Mouse (Mus musculus) mesoderm, embryonic 11.5 days (tissue): ENCODE data around the gene Dlgap3.

ENCODE experiments used
- DNase-seq: peaks from one replicate; pipeline ENCODE4 v3.0.0-alpha.2; 2012; ENCODE audit warnings: low read depth, low spot score

Gene Dlgap3

DNA sequence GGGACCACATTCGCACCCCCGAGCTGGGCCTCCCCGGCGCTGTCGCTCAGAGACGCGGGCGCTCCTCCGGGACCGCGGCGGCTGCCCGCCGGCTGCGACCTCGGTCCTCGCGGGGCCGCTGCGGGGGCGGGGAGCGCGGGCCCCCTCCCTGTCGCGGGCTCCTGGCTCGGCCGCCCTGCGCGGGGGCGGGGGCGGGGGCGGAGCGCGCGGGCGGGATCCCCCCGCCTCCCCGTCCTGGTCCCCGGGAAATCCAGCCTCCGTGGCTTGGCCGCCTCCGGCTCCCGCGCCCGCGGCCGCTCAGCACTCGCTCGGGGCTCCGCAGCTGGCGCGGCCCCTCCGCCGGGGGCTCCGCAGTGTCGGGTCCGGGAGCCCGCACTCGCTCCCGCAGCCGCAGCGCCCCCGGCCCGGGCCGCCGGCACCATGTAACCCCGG, at the start of gene Dlgap3:
Gene Dlgap3 (plus strand): TSS at position 291 of the 432 bp plus-strand sequence.
- peak; percentile 32 for DNase-seq

DNA sequence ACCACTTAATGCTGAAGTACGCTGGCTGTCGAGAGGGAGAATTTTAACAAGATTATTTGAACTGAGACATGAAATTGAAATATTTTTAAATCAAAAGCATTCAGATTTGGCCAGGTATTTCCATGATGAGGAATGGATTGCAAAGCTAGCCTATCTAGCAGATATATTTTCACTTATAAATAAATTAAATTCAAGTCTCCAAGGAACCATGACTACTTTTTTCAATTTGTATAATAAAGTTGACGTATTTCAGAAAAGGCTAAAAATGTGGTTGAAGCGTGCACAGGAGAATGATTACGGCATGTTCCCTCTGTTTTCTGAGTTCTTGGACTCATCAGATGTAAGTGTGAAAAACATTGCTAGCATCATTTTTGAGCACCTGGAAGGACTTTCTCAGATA, 45.6 kb upstream of the Dlgap3 start, which contains the start of gene Tmem35b:
Gene Tmem35b (plus strand): TSS at position 301 of the 400 bp plus-strand sequence.
- DNase-seq, result no peak

DNA sequence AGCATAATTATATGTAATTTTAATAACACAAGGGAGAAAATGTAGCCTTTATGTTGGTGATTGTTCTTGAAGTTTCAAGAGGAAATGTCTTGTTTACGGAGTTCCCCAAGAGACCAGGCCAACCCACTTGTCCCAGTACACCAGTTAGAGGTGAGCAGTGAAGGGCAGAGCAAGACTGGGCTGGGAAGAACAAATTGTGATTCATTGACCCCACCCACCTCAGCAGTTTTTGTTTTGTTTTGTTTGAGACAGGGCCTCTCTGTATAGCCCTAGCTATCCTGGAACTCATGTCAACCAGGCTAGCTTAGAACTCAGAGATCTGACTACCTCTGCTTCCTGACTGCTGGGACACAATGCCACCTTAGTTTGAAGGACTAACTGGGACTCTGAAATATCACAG, 44.7 kb upstream of the Dlgap3 start:
- DNase-seq, result no peak

DNA sequence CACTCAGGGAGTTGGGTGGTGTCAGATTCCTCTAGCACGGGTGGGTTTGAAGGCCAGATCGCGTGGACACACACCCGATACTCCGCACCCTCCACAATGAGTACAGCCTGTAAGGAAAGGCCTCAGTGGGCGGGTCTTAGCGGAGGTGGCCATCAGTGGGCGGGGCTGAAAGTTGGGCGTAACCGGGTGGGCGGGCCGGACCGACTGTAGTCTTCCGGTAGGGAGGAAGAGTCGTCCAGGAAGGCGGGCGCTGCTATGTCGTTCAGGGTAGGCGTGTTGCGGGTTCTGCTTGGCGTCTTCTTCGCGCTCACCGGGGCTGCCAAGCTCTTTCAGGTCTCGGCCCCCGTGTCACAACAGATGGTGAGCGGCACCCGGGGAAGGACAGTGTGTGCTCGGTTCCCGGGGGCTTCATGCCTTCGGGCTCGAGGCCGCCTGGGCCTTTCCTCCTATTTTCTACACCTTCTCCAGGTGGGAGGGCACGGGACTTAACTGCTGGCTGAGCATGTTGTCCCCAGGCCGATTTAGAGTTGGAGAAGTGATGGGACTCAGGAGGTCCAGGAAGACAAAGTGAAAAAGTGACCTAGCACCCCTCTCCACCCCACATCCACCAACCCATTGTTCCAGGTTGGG, 43.1 kb upstream of the Dlgap3 start:
- peak; percentile 88 for DNase-seq

DNA sequence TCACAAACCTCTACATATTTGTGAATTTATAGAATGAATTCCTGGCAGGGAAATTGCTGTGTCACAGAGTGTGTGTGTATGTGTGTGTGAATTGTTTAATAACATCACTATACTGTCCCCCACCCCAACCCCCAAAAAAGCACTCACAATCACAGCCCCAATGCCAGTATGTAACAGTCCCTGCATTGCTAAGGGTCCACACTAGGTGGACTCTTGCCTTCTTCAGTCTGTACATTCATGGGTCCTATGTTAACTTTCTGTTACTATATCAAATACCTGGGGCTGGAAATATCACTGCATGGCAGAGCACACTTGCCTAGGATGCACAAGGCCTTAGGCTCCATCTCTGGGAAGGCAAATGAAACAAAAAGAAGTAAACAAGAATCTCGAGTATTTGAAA, 34.3 kb upstream of the Dlgap3 start:
- DNase-seq, result no peak

DNA sequence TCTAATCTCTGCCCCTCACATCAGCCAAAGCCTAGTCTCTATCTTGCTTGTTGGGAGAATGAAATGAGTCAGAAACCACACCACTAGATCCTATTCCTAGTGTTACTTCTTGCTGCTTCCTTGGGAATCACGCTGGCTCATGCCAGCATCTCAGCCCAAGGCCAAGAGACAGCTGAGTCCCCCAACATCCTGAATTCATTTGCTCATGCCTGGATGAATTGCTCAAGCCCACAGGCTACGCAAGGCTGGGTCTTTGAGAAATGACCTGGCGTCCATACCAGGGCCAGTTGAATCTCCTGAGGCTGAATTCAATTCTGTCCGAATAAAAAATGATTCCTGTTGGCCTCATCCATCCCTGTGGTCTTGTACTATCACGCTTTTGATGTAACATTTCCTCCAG, 31.4 kb upstream of the Dlgap3 start:
- DNase-seq, result no peak

DNA sequence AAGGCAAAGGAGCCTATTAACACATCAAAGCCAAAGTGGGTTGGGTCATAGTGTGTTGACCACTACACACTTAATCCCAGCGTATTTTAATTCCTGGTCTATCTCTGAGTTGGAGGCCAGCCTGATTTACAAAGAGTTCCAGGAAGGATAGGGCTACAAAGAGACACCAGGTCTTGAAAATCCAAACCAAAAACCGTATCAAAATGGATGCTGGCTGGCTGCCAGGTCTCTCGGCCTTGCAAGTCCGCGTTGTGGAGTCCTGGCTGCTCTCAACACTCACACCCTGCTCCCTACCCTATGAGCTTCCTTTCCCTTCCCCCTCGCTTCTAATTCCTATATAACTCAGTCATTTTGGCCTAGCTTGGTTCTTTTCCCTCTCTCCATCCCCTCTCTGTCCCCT, 30.5 kb upstream of the Dlgap3 start:
- no peak for DNase-seq

DNA sequence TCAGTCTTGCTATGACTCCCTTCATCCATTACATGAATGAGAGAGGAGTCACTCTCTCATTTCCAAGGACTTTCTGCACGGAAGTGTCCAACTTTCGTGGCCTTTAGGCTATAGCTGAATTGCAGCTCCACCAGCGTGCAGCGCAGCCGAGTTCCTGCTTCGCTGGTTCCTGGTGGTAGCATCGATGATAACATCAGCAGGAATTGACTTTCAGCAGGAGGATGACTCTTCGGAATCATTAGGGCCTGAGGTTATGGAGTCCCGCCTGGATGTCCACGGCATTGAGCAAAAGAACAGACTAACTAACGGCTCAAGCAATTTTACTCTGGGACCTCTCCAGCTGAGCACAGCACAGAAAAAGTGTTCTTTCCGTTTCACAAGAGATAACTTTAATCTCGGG, 19.0 kb upstream of the Dlgap3 start:
- DNase-seq, result no peak

DNA sequence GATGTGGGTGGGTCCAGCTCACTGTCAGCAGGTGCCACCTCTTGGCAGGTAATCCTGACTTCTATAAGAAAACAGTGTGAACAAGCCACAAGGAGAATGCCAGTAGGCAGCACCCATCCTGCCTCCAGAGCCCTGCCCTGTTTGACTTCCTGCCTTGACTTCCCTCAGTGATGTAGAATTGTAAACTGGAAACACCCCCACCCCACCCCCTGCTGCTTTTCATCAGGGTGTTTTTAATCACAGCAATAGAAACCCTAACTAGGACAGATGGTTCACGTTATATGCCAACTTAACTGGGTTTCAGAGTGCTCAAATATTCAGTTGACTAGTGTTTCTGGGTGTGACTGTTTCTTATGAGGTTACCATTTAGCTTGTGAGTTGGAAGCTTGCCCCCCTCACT, 15.7 kb upstream of the Dlgap3 start:
- DNase-seq, result no peak

DNA sequence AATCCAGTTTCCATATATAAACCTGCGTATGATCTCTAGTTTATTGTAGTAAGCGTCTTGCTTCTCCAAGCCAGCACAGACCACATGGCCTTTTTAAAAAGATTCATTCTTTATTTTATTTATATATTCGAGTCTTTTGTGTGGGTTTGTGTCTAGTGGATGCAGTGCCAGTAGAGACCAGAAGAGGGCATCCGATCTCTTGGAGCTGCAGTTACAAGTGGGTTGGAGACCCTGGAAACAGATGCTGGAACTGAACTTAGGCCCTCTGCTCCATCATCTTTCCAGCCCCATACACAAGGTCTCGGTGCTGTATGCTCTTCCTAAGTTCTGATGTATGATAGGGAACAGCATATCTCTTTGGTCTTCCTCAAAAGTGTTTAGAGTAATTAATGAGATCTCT, 13.2 kb upstream of the Dlgap3 start:
- DNase-seq, result no peak

DNA sequence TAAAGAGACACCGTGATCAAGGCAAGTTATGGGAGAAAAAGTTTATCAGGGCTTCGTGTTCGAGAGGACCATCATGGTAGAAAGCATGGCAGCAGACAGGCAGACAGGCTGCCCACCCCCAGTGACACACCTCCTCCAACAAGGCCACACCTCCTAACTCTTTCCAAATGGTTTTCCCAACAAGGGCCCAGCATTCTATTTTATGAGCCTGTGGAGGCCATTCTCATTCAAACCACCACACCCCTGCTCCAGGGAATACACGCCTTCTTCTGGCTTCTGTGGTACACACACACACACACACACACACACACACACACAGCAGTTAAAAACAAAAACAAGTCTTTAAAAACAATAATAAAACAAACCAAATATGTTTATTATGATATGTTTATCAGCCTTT, 11.3 kb upstream of the Dlgap3 start:
- no peak for DNase-seq

DNA sequence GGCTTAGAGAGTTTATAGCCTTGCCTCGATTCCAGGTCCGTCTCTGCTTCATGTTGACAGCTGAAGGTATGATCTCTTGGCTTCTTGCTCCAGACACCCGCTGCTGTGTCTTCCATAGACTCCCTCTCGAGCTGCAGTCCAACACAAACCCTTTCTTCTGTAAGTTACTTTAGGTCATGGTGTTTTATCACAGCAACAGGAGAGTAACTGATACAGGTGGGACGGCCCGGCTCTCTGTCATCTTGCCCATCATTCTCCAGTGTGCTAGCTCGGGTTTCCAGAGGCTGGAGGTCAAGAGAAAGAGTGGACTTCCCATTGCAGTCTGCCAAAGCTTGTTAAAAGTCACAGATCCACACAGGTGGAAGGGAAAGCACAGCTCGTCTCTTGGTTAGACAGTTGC, 5.1 kb upstream of the Dlgap3 start:
- no peak for DNase-seq

DNA sequence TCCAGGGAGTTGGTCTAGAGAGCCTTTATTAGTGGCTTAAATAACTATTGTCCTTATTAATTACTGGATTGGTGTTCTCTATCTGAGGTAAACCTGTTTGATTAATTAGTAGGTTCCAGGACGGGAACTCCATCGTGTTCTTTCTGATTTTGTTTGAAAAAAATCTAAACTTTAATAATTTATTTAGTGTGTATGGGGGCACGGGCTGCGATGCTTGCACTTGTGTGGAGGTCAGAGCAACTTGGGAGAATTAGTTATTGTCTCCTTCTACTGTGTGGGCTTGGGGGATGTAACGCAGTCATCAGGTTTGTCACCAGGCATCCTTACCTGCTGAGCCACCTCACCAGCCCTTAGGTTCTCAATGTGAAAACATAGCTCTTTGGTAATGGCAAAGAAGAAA, 1.9 kb upstream of the Dlgap3 start:
- no peak for DNase-seq

DNA sequence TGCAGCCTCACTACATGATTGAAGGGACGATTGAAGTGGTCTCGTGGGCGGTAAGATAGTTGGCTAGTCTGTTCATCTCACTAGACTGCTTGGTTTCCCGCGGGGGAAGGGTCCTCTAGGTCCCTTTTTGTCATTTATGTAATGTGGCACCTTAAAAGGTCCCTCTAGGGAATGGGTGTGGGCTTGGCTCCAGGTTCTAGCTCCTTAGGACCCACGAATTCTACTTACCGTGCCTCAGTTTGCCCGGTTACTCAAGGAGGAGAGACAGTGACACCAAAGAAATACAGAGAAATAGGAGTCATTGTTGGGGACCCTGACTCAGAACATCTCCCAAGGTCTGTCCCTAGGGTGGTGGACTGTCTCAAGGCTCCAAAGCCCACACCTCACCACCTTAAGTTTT, 1.3 kb upstream of the Dlgap3 start:
- DNase-seq, result no peak

DNA sequence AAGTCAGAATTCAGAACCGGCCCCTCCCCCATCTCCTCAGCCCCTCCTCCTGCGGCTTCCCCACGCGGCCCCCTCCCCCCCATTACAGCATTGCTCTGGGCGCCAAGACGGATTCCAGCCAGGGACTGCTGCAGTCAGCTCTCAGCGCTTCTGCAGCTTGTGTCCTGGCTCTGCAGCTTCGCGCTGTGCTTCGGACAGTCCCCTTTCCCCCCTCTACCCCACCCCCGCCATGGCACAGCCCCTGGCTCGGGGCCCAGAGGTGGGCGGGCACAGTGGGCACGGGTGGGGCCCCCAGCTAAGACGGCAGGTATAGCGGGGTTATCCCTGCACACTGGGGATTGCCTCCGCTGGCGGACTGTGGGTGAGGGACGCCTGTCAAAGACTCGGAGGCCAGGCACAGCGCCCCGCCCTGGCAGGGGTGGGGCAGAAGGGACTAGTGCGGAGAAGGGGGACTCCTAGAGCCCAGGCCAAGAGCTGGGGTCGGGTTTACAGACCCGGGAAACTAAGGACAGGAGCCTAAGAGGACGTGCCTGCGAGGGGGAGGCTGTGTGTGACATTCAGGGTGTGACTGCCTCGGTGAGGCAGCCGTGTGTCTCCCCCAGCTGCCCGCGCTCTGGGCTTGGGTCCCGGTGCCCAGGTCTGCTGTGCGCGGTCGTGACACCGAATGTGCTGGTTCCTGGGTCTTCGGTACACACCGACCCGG, 642 bp upstream of the Dlgap3 start:
- peak; percentile 63 for DNase-seq

DNA sequence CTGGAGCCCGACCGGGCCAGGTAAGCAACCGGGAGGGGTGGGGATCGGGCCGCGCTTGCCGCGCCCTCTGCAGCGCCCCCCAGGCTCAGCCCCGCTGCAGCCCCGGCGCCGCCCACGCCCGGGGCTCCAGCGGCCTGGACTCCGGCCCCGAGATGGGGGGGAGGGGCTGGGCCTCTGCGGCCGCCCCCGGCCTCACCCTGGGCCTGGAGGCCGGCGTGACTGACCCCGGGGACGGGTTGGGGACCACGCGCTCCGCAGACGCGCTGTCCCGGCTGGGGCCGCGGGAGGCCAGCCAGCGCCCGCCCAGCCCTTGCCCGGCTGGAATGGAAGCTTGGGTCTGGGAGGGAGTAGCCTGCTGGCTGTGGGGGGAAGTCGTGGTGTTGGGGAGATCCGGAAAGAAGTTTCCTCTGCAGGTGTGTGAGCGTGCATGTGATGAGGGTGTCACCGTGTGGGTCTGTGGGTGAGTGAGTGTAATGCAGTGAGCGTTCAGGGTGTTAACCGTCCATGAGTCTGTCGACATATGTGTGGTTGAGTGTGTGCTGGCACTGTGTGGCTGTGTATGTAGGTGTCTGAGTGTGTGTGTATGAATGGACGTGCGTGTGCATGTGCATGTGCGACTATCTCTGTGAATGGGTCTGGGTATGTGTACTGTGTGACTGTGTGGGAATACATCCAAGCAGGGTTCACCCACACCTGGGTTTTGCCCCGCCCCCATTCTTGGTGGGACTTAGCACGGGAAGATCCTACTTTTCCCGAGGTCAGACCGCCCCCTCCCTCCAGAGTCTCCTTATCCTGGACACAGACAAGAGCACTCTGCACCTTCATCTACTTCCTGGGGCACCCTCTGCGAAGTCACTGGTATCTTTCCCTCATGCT, 580 bp downstream of the Dlgap3 start:
- DNase-seq, result peak; percentile 12

DNA sequence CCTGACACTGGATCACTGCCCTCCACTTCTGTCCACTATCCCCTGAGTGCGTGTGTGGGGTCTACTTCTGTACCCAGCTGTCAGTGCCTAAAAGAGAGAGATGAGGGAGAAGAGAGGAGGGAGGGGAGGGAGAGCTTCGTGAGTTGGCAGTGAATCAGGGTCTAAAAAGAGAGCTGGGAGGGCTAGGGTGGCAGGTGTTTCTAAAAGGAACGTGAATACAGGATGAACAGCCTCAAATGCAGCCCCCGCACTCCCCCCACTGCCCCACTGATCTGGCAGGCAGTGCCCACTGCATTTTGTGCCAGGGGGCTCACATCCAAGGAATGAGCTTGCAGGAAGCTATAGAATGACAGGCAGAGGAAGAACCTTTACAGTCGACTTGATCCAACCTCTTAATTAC, 1.9 kb downstream of the Dlgap3 start:
- DNase-seq, result no peak

DNA sequence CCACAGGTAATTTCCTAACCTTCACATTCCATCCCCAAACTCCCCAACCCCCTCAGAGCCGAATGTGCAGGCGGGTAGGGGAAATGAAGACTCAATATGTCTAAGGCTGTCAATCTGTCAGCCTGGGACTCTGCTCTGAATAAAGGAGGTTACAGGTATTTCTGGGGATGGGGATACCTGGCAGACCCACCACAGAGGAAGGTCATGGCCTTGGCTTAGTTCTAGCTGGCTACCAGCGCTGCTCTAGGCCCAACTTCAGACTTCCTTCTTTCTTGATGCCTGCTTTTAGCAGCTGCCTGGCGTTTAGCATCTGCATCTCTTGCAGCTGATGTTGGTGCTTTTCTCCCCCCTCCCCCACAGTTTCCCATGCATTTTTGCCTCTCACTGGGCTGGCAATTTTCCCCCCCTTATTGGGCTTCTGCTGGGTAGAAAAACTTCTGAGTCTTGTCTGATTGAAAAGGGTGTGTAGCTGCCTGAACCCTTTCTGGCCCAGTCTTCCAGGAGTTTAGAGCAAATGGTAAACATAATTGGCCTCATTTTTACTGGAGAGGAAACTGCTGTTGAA, 2.4 kb downstream of the Dlgap3 start:
- no peak for DNase-seq

DNA sequence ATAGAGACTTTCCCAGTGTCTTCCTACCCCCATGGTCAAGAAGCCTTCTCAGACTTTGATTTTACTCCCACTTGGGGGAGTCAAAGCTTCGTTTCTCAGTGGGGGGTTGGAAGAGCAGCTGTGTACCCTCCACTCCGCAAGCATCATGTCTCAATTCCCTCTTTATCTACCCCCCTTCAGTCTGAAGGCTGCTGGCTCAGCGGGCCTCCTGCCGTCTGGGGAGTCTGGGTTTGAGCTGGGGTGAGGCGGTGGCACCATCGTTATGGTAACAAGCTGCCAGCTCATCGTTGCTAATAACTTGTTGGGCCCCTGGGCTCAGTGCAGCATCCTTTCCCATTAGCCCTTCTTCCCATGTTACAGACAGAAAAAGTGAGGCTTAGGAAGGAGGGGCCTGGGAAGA, 3.1 kb downstream of the Dlgap3 start:
- DNase-seq, result no peak

DNA sequence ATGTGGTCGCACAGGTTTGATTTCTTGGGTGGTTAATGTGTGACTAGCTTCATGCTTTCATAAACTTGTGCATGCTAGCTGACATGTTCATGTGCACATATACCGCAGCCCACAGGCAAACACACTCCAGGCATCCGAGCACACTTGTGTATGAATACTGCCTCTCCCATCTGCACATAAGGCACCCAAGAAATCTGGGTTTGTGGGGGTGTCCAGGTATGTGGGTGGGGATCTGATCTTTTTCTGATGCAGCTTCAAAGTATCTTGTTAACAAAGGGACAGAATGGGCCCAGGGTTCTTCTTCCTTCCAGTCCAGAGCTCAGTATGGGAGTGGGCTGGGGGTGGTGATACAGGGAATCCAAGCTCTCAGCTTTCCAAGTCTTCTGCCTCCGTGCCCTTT, 3.6 kb downstream of the Dlgap3 start:
- no peak for DNase-seq

DNA sequence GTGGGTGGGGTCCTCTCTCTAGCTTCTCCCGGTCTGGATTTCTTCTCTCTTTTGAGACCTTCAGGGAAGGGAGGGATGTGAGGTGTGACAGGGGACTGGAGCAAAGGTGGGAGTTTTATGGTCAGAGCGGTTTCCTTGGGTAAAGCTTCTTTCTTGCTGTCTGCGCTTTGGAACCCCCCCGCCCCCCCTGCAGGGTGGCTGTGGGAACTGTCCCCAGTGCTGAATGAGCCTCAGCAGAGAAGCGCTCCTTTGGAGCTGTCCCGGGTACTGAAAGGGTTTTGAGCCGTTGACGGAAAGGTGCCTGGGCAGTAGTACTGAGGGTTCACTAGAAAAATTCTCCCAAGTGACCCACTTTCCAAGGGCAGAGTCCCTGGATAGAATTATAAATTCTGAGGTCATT, 4.5 kb downstream of the Dlgap3 start:
- peak; percentile 88 for DNase-seq
